ENCODE assay signal across 19 mouse cellular contexts in the genomic region with DNA sequence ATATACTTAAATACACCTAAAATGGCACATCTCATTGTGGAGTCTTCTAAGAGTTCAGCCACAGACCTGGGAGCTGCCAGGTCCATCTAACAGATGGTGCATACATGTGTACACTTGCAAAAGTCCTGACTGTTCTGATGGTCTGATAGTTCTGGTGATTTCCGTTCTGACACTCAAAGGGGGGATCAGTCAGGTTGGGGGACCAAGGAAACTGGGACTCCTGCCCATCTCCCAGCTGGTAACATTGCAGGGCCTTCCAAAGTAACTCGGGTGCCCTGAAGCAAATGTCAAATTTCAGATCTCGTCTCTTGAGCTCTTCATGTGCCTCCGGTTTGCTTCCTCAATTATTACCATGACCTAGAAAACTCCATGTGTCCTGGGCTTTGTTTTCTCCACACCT. TPM values are rescaled to one million over a fixed set of nuclear protein-coding genes. Genes with fewer than 3 reads are reported as not detected.
DNase-seq lines count a peak whose midpoint lies in the region; TF ChIP-seq lines count a peak whose summit lies in the region.
"Had no signal": no experiment of that assay in that cellular context is flagged by ENCODE, and none has a peak within 500 bp of the region (broad histone marks: within the 10 kb centered on the region; RNA-seq: fewer than 3 reads in every experiment).

No protein-coding gene starts in this region.

- no peaks in the 10 kb centered on the region for H3K27me3 ChIP-seq in cerebellum, adult 2 months (ENCODE audit: control insufficient read depth, insufficient read depth, low read length)
- H3K27me3 ChIP-seq: CH12.LX; embryonic facial prominence, embryonic 15.5 days; heart, embryonic 15.5 days; intestine, embryonic 15.5 days; Patski had no signal

- H3K4me1 ChIP-seq in cerebellum, adult 2 months (ENCODE audit: control insufficient read depth, insufficient read depth, low read length), result peaks cover 37% of the 10 kb centered on the region

- peak; percentile 48 for DNase-seq in cerebellum, adult 9-11 months
- no peak for DNase-seq in cerebellum, adult 2 months
- DNase-seq in heart, adult 11 months, result peak; percentile 89
- no peak for DNase-seq in heart, postnatal 10 days
- DNase-seq in lung, postnatal 10 days, result peak; percentile 65
- no peak for DNase-seq in lung, postnatal 25 days (ENCODE audit: low spot score)
- no peak for DNase-seq in urinary bladder, postnatal 10 days (ENCODE audit: low spot score)
- DNase-seq: adrenal gland, postnatal 14 days; embryo, embryonic 11 days; kidney, adult 2 months had no signal

- 9% methylated on average over 4 of the region's 4 CpGs for WGBS in cerebellum, adult 2 months

- intact Hi-C loops in heart, postnatal 10 days (cut with DNase I), result no loop called here

- no peak for TF ChIP-seq POLR2A in cerebellum, adult 2 months (IDR thresholded peaks at IDR 0.05; ENCODE audit: borderline replicate concordance, insufficient read depth, low read length)

- TF ChIP-seq CTCF in cerebellum, adult 2 months (IDR thresholded peaks at IDR 0.05; ENCODE audit: borderline replicate concordance, insufficient read depth, low read depth, low read length), result no peak

- no peak overlapping the region for H3K4me3 ChIP-seq in cerebellum, adult 2 months (replicated peaks; ENCODE audit: insufficient read depth, low read depth, low read length)
- H3K4me3 ChIP-seq: embryonic facial prominence, embryonic 15.5 days; erythroblast, embryonic 14.5 days; forebrain, embryonic 10.5 days; heart, embryonic 15.5 days; hindbrain, embryonic 10.5 days; intestine, embryonic 15.5 days had no signal

- no peak overlapping the region for H3K27ac ChIP-seq in cerebellum, adult 2 months (ENCODE audit: insufficient read depth, low read length)
- H3K27ac ChIP-seq: embryonic facial prominence, embryonic 15.5 days; forebrain, embryonic 10.5 days; heart, embryonic 15.5 days; hindbrain, embryonic 10.5 days; hindbrain, embryonic 14.5 days; intestine, embryonic 15.5 days had no signal

RNA-seq across cellular contexts. Expression of gene Sgms1, which starts 13.5 kb away (rescaled TPM):
- polyA plus RNA-seq in cerebellum, adult 2 months (2012; rRNA removed), result 34.7 and 38.8 TPM in 2 replicates
- 10 to 100 TPM; 54.1 to 67.2 TPM for total RNA-seq in heart, postnatal 10 days (2021)

Comparison
In these comparisons a context has a peak if more than half of its experiments do, and no peak if none do; other contexts are left out.
1. DNase-seq: peak in cerebellum, adult 9-11 months (single experiment), heart, adult 11 months (single experiment) and lung, postnatal 10 days (single experiment); none in cerebellum, adult 2 months (0 of 2), heart, postnatal 10 days (0 of 2), lung, postnatal 25 days (single experiment) and urinary bladder, postnatal 10 days (single experiment).